Mouse (Mus musculus): ENCODE data around the gene Calhm6. TPM values are rescaled to one million over a fixed set of nuclear protein-coding genes. Genes with fewer than 3 reads are reported as not detected.
A peak's percentile ranks its signal among the peaks of the same experiment; 100 is the strongest.

Gene Calhm6
- polyA plus RNA-seq, 1 experiment from 2014 or later: 1.4 TPM

DNA sequence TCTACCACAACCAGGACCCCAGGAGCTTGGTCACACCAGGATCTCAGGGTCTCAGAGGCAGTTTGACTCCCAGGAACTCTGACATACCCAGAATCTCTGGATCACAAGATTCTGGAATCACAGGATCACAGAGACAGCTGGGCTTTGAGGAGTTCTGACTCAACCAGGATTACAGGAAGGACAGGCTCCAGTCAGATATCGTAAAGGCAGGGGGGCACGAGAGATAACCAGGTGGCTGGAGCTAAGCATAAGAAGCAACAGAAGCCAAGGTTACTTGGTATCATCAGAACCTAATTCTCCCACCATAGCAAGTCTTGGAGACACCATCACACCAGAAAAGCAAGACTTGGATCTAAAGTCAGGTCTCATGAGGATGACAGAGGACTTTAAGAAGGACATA is 13.9 kb upstream of the Calhm6 start:
- H3K27ac ChIP-seq (replicated peaks): no peak overlapping the region
- ATAC-seq (ENCODE audit: insufficient number of reproducible peaks, low FRiP score, low TSS enrichment, low read depth): no peak
- H3K9ac ChIP-seq: no peak overlapping the region
- no peak overlapping the region for H3K4me3 ChIP-seq (replicated peaks)
- no peaks in the 10 kb centered on the region for H3K9me3 ChIP-seq (replicated peaks)
- no peaks in the 10 kb centered on the region for H3K36me3 ChIP-seq
- no peak overlapping the region for H3K4me2 ChIP-seq (replicated peaks)
- H3K4me1 ChIP-seq: no peaks in the 10 kb centered on the region
- no peaks in the 10 kb centered on the region for H3K27me3 ChIP-seq
- 92% methylated on average over 2 of the region's 2 CpGs for WGBS

DNA sequence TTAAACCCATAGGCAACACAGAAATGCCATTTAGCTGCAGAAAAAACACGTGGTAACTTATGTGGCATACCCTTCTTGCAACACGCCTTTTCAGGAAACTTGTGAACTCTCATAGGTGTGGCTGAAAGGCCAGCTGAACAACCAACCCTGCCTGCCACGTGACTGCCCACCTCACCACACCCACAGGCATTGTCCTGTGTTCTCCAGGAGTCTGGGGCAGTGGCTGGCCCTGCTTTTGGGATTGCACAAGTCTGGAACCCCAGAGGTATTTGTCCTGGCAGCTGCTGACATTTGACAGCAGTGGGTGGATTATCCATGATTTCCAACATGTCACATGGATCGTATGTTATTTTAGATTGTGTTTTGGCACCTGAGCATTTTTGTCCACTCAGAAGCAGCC is 12.0 kb upstream of the Calhm6 start:
- ATAC-seq (ENCODE audit: insufficient number of reproducible peaks, low FRiP score, low TSS enrichment, low read depth): no peak
- WGBS: 61% methylated on average over 4 of the region's 4 CpGs
- no peak overlapping the region for H3K4me3 ChIP-seq (replicated peaks)

DNA sequence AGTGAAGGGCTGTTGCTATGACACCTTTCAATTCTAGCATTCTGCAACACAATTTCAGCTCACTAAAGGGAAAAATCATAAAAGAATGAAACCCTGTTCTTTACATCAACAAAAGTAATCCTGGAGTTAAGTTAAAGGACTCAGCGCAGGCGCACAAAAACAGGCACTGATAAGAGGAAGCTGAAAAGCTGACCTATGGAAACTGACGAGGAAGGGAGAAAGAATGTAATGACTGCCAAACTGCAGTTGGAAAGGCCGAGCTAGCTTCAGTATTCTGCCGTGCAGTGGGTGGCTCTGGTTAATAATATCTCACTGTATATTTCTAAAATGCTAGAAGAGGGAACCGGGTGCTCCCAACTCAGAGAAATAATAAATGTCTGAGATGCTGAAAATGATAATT is 10.2 kb upstream of the Calhm6 start:
- no peaks in the 10 kb centered on the region for H3K9me3 ChIP-seq (replicated peaks)
- H3K4me2 ChIP-seq (replicated peaks): no peak overlapping the region
- no peaks in the 10 kb centered on the region for H3K27me3 ChIP-seq
- WGBS: 64% methylated on average over 6 of the region's 6 CpGs
- ATAC-seq (ENCODE audit: insufficient number of reproducible peaks, low FRiP score, low TSS enrichment, low read depth): no peak
- no peak overlapping the region for H3K9ac ChIP-seq
- no peaks in the 10 kb centered on the region for H3K4me1 ChIP-seq
- no peak overlapping the region for H3K27ac ChIP-seq (replicated peaks)
- H3K36me3 ChIP-seq: no peaks in the 10 kb centered on the region
- H3K4me3 ChIP-seq (replicated peaks): no peak overlapping the region

More for the DNA sequence above, 12.0 kb upstream of the Calhm6 start:
- H3K4me1 ChIP-seq: no peaks in the 10 kb centered on the region
- H3K4me2 ChIP-seq (replicated peaks): no peak overlapping the region
- no peaks in the 10 kb centered on the region for H3K27me3 ChIP-seq
- H3K9ac ChIP-seq: no peak overlapping the region
- no peaks in the 10 kb centered on the region for H3K36me3 ChIP-seq
- H3K27ac ChIP-seq (replicated peaks): no peak overlapping the region
- no peaks in the 10 kb centered on the region for H3K9me3 ChIP-seq (replicated peaks)

DNA sequence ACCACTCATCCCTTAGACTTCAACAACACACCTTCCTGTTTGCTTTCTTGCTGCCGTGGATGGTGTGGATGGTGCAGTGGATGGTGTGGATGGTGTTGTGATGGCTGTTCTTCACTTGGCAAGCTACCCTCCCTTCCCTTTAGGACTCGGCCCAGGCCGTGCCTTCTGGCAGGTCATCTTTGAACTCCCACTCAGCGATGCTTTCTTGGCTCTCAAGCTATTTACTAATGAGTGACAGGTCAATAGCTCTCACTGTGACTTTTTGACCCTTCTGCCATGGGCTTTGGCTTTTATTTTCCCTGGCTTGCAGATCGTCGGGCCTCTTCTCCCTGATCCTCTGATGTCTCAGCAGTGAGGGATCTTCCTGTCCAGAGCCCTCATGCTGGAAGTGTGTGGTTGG is 8.6 kb upstream of the Calhm6 start:
- Histone ChIP-seq H3K36me3 (no peaks in the 10 kb centered on the region), H3K27me3 (no peaks in the 10 kb centered on the region), H3K9me3 (replicated peaks) (no peaks in the 10 kb centered on the region), H3K27ac (replicated peaks) (no peak overlapping the region), H3K9ac (no peak overlapping the region), H3K4me1 (no peaks in the 10 kb centered on the region), H3K4me2 (replicated peaks) (no peak overlapping the region), H3K4me3 (replicated peaks) (no peak overlapping the region)
- WGBS: 30% methylated on average over 6 of the region's 6 CpGs
- no peak for ATAC-seq (ENCODE audit: insufficient number of reproducible peaks, low FRiP score, low TSS enrichment, low read depth)

DNA sequence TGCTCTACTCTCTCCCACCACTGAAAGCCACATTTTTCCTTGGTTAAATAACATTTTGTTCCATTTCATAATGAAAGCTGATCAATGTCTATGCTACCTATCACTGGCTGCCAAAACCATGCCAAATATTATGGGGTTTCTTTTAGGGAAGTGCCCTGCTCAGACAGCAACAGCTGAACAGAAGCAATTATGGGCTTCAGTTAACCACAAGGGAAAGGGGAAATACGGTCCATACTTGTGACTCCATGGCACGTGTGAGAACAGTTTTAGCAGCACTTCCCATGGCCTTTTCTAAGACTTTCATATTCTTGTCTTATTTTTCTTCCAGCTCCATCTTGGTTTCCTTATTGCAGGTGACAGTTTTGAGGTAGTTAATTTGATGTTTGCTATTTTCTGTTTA is 3.6 kb upstream of the Calhm6 start:
- 57% methylated on average over 2 of the region's 2 CpGs for WGBS
- H3K27me3 ChIP-seq: no peaks in the 10 kb centered on the region
- H3K4me1 ChIP-seq: peaks cover 9% of the 10 kb centered on the region; the same call in 1 of the 2 replicates
- H3K4me3 ChIP-seq (replicated peaks): no peak overlapping the region
- H3K36me3 ChIP-seq: no peaks in the 10 kb centered on the region
- no peak for ATAC-seq (ENCODE audit: insufficient number of reproducible peaks, low FRiP score, low TSS enrichment, low read depth)
- no peak overlapping the region for H3K4me2 ChIP-seq (replicated peaks)
- H3K9ac ChIP-seq: no peak overlapping the region
- H3K27ac ChIP-seq (replicated peaks): no peak overlapping the region
- H3K9me3 ChIP-seq (replicated peaks): no peaks in the 10 kb centered on the region

DNA sequence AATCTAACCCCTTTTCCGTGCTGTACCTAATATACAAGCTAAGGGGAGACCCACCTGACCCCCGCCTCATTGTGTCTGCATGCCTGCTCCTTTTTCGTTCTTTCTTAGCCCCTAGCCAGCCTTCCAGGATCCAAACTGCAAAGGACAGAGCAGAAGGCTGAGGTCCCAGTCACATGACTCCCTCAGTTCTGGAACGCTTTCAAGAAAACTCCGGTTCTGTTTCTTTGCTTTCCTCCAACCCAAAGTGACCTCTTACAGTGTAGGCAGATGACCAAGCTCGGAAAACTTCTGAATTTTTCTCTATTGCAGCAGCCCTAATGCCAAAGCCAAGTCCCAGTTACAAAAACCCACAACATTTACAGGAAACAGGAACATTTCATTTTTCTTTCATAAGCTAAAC is 607 bp upstream of the Calhm6 start:
- peaks cover 9% of the 10 kb centered on the region; the same call in 1 of the 2 replicates for H3K4me1 ChIP-seq
- no peak for ATAC-seq (ENCODE audit: insufficient number of reproducible peaks, low FRiP score, low TSS enrichment, low read depth)
- no peaks in the 10 kb centered on the region for H3K36me3 ChIP-seq
- H3K9ac ChIP-seq: no peak overlapping the region
- no peak overlapping the region for H3K27ac ChIP-seq (replicated peaks)
- 81% methylated on average over 6 of the region's 6 CpGs for WGBS
- H3K27me3 ChIP-seq: no peaks in the 10 kb centered on the region
- no peak overlapping the region for H3K4me3 ChIP-seq (replicated peaks)
- no peak overlapping the region for H3K4me2 ChIP-seq (replicated peaks)
- no peaks in the 10 kb centered on the region for H3K9me3 ChIP-seq (replicated peaks)

DNA sequence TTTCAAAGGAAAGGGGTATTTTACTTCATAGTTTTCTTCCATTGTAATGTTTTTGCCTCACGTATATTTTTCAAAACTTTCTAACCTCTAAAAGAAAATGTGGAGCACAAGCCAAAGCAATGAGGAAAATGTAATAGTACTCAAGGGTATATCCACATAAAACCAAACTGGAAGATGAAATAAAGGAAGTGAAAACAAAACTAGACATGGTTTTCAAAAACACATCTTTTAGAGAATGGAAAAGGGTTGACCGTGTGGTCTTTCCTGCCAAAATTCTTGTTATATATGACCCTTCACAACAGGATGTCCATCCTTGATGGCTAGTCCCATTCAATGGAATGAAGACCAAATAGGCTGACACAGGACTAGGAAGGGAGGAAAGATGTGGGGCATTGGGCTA is 9.4 kb downstream of the Calhm6 start:
- H3K4me3 ChIP-seq (replicated peaks): no peak overlapping the region
- no peaks in the 10 kb centered on the region for H3K36me3 ChIP-seq
- WGBS: 88% methylated on average over 2 of the region's 2 CpGs
- no peaks in the 10 kb centered on the region for H3K9me3 ChIP-seq (replicated peaks)
- ATAC-seq (ENCODE audit: insufficient number of reproducible peaks, low FRiP score, low TSS enrichment, low read depth): no peak
- H3K4me2 ChIP-seq (replicated peaks): no peak overlapping the region
- H3K9ac ChIP-seq: no peak overlapping the region
- H3K27ac ChIP-seq (replicated peaks): no peak overlapping the region
- H3K27me3 ChIP-seq: no peaks in the 10 kb centered on the region
- H3K4me1 ChIP-seq: no peaks in the 10 kb centered on the region

DNA sequence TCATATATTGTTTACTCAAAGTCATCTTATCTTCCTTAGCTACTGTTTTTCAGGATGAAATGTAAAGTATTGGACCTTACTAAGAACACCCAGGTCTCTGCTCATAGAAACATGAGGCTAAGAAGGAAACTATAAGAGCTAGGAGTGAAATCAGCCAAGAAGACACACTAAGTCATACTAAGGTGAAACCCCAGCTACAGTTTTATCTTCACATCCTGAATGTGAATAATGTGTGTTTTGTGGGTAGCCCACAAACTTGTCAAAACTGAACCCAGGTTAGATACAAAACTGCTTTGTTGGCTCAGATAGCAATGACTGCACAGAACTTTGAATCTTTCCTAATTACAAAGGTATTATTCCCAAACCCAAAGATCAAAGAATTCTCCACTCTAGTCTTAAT is 10.0 kb downstream of the Calhm6 start:
- H3K9me3 ChIP-seq (replicated peaks): no peaks in the 10 kb centered on the region
- H3K27ac ChIP-seq (replicated peaks): no peak overlapping the region
- H3K4me1 ChIP-seq: no peaks in the 10 kb centered on the region
- H3K9ac ChIP-seq: no peak overlapping the region
- no peak for ATAC-seq (ENCODE audit: insufficient number of reproducible peaks, low FRiP score, low TSS enrichment, low read depth)
- no peak overlapping the region for H3K4me2 ChIP-seq (replicated peaks)
- no peaks in the 10 kb centered on the region for H3K36me3 ChIP-seq
- no peak overlapping the region for H3K4me3 ChIP-seq (replicated peaks)
- H3K27me3 ChIP-seq: no peaks in the 10 kb centered on the region

DNA sequence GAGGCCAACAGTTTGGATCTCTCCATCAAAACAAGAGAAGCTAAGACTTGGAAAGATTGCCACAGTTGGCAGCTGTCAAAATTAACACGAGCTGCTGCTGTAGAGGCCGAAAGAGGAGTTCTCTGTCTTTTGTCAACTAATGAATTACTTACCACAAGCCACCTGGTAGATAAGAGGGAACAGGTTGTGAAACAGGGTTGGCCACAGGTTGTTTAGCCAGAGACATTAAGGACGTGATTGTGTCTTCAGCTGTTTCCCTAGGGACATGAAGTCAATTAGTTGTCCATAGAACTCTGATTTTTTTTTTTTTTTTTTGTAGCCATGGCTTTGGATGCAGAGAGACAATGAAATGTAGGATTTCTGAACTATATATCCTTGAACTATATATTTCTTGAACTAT is 10.7 kb downstream of the Calhm6 start:
- ATAC-seq (ENCODE audit: insufficient number of reproducible peaks, low FRiP score, low TSS enrichment, low read depth): no peak
- H3K27ac ChIP-seq (replicated peaks): no peak overlapping the region
- H3K36me3 ChIP-seq: no peaks in the 10 kb centered on the region
- H3K4me2 ChIP-seq (replicated peaks): no peak overlapping the region
- H3K4me3 ChIP-seq (replicated peaks): no peak overlapping the region
- H3K4me1 ChIP-seq: peaks cover 4% of the 10 kb centered on the region; the same call in 1 of the 2 replicates
- no peak overlapping the region for H3K9ac ChIP-seq
- no peaks in the 10 kb centered on the region for H3K27me3 ChIP-seq
- 46% methylated on average over 3 of the region's 3 CpGs for WGBS
- no peaks in the 10 kb centered on the region for H3K9me3 ChIP-seq (replicated peaks)

DNA sequence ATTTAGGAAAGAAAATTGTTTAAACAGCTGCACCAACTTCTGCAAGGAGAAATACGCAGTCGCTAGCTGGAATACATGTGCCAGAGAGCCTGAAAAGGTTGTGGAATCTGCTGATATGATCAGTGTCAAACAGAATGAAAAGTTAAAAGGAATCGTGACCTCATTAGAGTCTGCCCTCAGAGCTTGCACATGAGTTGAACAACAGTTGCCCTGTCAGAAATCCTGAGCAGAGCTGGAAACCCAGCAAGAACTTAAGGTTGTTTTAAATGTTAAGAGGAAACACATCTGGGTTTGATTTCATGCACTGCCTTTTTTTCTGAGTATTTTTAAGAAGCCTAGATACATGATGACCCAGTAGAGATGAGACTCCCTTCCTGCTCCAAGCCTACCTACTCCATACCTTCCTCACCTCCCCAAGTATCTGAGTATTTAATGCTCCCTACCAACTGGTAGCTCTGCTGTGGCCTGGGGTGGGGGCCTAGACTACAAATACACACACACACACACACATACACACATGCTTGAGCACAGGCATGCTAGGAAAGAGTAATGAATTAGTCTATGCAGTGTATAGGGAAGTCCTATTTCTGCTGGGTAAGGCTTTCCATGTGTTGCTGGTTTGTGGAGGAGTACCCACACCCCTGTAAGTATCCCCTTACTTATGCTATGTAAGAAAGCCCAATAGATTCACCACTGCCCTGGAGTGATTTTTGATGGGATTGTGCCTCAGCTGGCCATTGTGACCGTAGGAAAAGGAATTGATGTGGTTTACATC is 15.6 kb downstream of the Calhm6 start:
- H3K27ac ChIP-seq (replicated peaks): peak overlapping the region; percentile 74
- ATAC-seq (ENCODE audit: insufficient number of reproducible peaks, low FRiP score, low TSS enrichment, low read depth): no peak; the same call in 1 of the 2 replicates
- H3K4me3 ChIP-seq (replicated peaks): no peak overlapping the region
- no peak overlapping the region for H3K9ac ChIP-seq
- no peak overlapping the region for H3K4me2 ChIP-seq (replicated peaks)
- H3K4me1 ChIP-seq: peaks cover 8% of the 10 kb centered on the region; the same call in 1 of the 2 replicates
- H3K9me3 ChIP-seq (replicated peaks): no peaks in the 10 kb centered on the region
- H3K27me3 ChIP-seq: no peaks in the 10 kb centered on the region
- no peaks in the 10 kb centered on the region for H3K36me3 ChIP-seq
- WGBS: 24% methylated on average over 4 of the region's 4 CpGs

DNA sequence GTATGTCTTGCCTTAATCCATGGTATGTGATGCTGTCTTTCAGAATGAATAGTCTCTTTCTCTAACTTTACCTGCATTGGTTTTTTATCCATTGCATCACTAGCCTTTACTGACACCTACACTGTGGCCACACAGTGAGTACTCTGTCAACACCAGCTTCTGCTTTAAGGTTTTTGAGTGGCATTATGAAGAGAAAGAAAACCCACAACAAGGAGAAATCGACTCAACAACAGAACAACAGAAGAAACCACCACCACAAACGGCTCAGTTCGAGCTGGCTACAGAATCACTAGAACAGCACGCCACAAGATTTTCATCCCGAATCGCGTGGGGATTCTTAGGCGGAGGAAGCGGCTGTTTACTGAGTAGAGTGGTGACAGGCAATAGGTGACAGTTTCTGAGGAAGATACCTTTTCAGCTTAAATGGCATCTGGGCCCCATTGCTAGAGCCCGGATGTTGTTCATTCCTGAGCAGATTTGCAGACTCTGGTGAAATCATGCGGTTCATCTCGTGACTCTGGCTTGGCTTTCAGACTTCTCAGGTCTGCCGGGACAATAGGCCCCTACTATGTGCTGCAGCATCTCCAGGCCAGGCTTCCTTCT is 16.8 kb downstream of the Calhm6 start:
- Histone ChIP-seq H3K4me3 (replicated peaks) (no peak overlapping the region), H3K4me1 (peaks cover 8% of the 10 kb centered on the region; the same call in 1 of the 2 replicates), H3K27ac (replicated peaks) (no peak overlapping the region), H3K27me3 (no peaks in the 10 kb centered on the region), H3K36me3 (no peaks in the 10 kb centered on the region), H3K9me3 (replicated peaks) (no peaks in the 10 kb centered on the region), H3K4me2 (replicated peaks) (no peak overlapping the region), H3K9ac (no peak overlapping the region)
- 67% methylated on average over 13 of the region's 13 CpGs for WGBS
- ATAC-seq (ENCODE audit: insufficient number of reproducible peaks, low FRiP score, low TSS enrichment, low read depth): no peak
